Mouse (Mus musculus): ENCODE results near the gene Myb. TPM values are rescaled to one million over a fixed set of nuclear protein-coding genes. Genes with fewer than 3 reads are reported as not detected.

The Myb gene
- 7.9 TPM for polyA plus RNA-seq (2017; shearing (Covaris generic))

GRCm38 (mm10) chr10:21160537-21161358 is at the start of gene Myb:
Myb (minus strand) TSS chr10:21160984.

Other genes starting within 250 kb of the Myb start
- 10.9 TPM for gene Ahi1, start 208.4 kb downstream of the Myb start, polyA plus RNA-seq (2017; shearing (Covaris generic))
- gene Hbs1l, start 135.0 kb upstream of the Myb start, polyA plus RNA-seq (2017; shearing (Covaris generic)), result 141 TPM
- 0.12 TPM for gene Aldh8a1, start 216.3 kb upstream of the Myb start, polyA plus RNA-seq (2017; shearing (Covaris generic))